Mouse (Mus musculus) embryo, embryonic 10 days (tissue): ENCODE results near the gene Il9.

ENCODE experiments used
- DNase-seq: peaks from one replicate; pipeline ENCODE4 v3.0.0-alpha.2; 2015; ENCODE audit warnings: low spot score

The Il9 gene

GRCm38 (mm10) chr13:56482146-56482545, at the start of gene Il9:
TSS of gene Il9 (minus strand) at chr13:56482246.
- DNase-seq, result no peak

- no peak for DNase-seq
Measured at GRCm38 (mm10) chr13:56529685-56530084, 47.6 kb upstream of the Il9 start.

- DNase-seq, result no peak
Measured at GRCm38 (mm10) chr13:56529031-56529430, 47.0 kb upstream of the Il9 start.

GRCm38 (mm10) chr13:56528281-56528680, 46.2 kb upstream of the Il9 start:
- DNase-seq, result no peak

GRCm38 (mm10) chr13:56527846-56528245, 45.8 kb upstream of the Il9 start:
- DNase-seq, result no peak

GRCm38 (mm10) chr13:56526871-56527270, 44.8 kb upstream of the Il9 start:
- DNase-seq, result no peak

- no peak for DNase-seq
Measured at GRCm38 (mm10) chr13:56522821-56523167, 40.7 kb upstream of the Il9 start.

- DNase-seq, result peak; percentile 95
Measured at GRCm38 (mm10) chr13:56522081-56522820, 40.2 kb upstream of the Il9 start, which contains the start of gene Fbxl21. TSS of gene Fbxl21 (plus strand) at chr13:56522472.

- DNase-seq, result no peak
Measured at GRCm38 (mm10) chr13:56516816-56517215, 34.8 kb upstream of the Il9 start.

- DNase-seq, result no peak
Measured at GRCm38 (mm10) chr13:56516311-56516710, 34.3 kb upstream of the Il9 start.

GRCm38 (mm10) chr13:56513595-56513994, 31.5 kb upstream of the Il9 start:
- no peak for DNase-seq

- no peak for DNase-seq
Measured at GRCm38 (mm10) chr13:56509796-56510195, 27.8 kb upstream of the Il9 start.

GRCm38 (mm10) chr13:56506871-56507496, 24.9 kb upstream of the Il9 start:
- no peak for DNase-seq

GRCm38 (mm10) chr13:56501866-56502420, 19.9 kb upstream of the Il9 start:
- DNase-seq, result no peak

GRCm38 (mm10) chr13:56500636-56501035, 18.6 kb upstream of the Il9 start:
- no peak for DNase-seq

- peak; percentile 44 for DNase-seq
Measured at GRCm38 (mm10) chr13:56500132-56500531, 18.1 kb upstream of the Il9 start.

- no peak for DNase-seq
Measured at GRCm38 (mm10) chr13:56494440-56494839, 12.4 kb upstream of the Il9 start.

- DNase-seq, result no peak
Measured at GRCm38 (mm10) chr13:56488012-56488411, 6.0 kb upstream of the Il9 start.

- no peak for DNase-seq
Measured at GRCm38 (mm10) chr13:56478027-56478426, 4.0 kb downstream of the Il9 start.

- no peak for DNase-seq
Measured at GRCm38 (mm10) chr13:56477271-56477670, 4.8 kb downstream of the Il9 start.

- no peak for DNase-seq
Measured at GRCm38 (mm10) chr13:56476790-56477189, 5.3 kb downstream of the Il9 start.

- peak; percentile 83 for DNase-seq
Measured at GRCm38 (mm10) chr13:56475363-56475762, 6.7 kb downstream of the Il9 start.

- DNase-seq, result no peak
Measured at GRCm38 (mm10) chr13:56472661-56473060, 9.4 kb downstream of the Il9 start.
